Mouse (Mus musculus): ENCODE data around the gene Asb4.
"Not testable (repeated sequence)": the region's sequence is repeated elsewhere in the genome, so short reads cannot be mapped to it uniquely, and the experiment has no call there.

GRCm38 (mm10) chr6:5338781-5339180 is 44.4 kb upstream of the Asb4 start:
- not testable (repeated sequence) for TF ChIP-seq CTCF (IDR thresholded peaks at IDR 0.05; ENCODE audit: control insufficient read depth, insufficient read depth, insufficient read length); MYOD1 (IDR thresholded peaks at IDR 0.05; ENCODE audit: control insufficient read depth, insufficient read length, low read depth); CEBPB (IDR thresholded peaks at IDR 0.05; ENCODE audit: low read depth); USF1 (IDR thresholded peaks at IDR 0.05; ENCODE audit: low read depth)
